Mouse (Mus musculus) embryonic facial prominence, embryonic 15.5 days (tissue): ENCODE data around the gene Crlf1. TPM values are rescaled to one million over a fixed set of nuclear protein-coding genes. Genes with fewer than 3 reads are reported as not detected.

Source experiments
- ATAC-seq: fragments of 200-750 bp; cut with Nextera tagmentation; 2 replicates; pipeline ENCODE4 v1.8.0; 2017; ENCODE audit warnings: low read depth, moderate TSS enrichment; ENCODE audit not compliant: insufficient number of reproducible peaks, low FRiP score, low TSS enrichment
- H3K27ac ChIP-seq: fragments of 300-500 bp; sonication (generic); replicated peaks from 2 replicates; pipeline ENCODE4 v1.5.1; 2015; ENCODE audit warnings: mild to moderate bottlenecking, inconsistent platforms
- H3K27me3 ChIP-seq: fragments of 300-500 bp; sonication (generic); 2 replicates; pipeline ENCODE4 v1.6.1; 2015; ENCODE audit warnings: inconsistent platforms
- H3K36me3 ChIP-seq: fragments of 300-500 bp; sonication (generic); 2 replicates; pipeline ENCODE4 v1.6.1; 2015; ENCODE audit warnings: mild to moderate bottlenecking, inconsistent platforms
- H3K4me1 ChIP-seq: fragments of 300-500 bp; sonication (generic); 2 replicates; pipeline ENCODE4 v1.6.1; 2015; ENCODE audit warnings: inconsistent platforms
- H3K4me2 ChIP-seq: fragments of 300-500 bp; sonication (generic); replicated peaks from 2 replicates; pipeline ENCODE4 v1.6.1; 2015; ENCODE audit warnings: mild to moderate bottlenecking, inconsistent platforms
- H3K4me3 ChIP-seq: fragments of 300-500 bp; sonication (generic); replicated peaks from 2 replicates; pipeline ENCODE4 v1.5.1; 2015; ENCODE audit warnings: mild to moderate bottlenecking, inconsistent platforms
- H3K9ac ChIP-seq: fragments of 300-500 bp; sonication (generic); 2 replicates; pipeline ENCODE4 v1.6.1; 2015; ENCODE audit warnings: inconsistent platforms
- H3K9me3 ChIP-seq: fragments of 300-500 bp; sonication (generic); replicated peaks from 2 replicates; pipeline ENCODE4 v1.6.1; 2016; ENCODE audit warnings: inconsistent platforms
- WGBS: fragments of 180-500 bp; shearing (Covaris S2); methylation state at CpG from one replicate; pipeline ENCODE4 v1.1.7; 2015; 5-methylcytosine and 5-hydroxymethylcytosine counted together
- polyA plus RNA-seq: library from polyadenylated mRNA; unstranded; fragments of >200 nt; fragmentation: Nextera tagmentation; extraction: Ambion mirVana; gene quantifications from 2 replicates; pipeline ENCODE4 v1.2.1, GENCODE M21; 2015

Crlf1 gene
- polyA plus RNA-seq, 1 experiment from 2014 or later = 159 TPM

DNA sequence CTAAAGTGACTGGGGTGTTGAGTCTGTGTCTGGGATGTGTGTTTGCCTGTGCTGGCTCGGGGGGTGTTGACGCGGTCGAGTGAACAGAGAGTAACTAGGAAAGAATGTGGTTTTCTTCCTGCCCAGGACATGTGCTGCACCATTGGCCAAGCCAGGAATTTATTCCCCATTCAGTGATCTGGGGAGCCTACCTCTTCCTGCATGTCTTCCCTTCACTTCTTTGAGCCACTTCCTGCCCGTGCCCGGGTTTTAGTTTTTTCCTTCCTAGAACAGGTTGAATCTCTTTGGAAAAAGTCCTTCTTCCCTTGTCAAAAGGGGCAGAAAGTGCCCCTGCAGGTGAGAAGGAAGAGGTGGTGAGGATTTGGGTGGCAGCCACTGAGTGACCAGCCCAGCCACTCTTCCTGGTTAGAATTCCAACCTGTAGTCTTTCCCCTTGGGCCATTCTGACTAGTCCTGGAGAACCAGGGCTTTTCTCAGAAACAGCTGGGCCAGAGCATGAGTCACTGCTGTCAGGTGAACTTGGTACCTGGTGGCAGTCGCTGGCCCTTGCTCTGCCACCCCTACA, 47.6 kb downstream of the Crlf1 start:
- Histone ChIP-seq H3K36me3 (peaks cover 19% of the 10 kb centered on the region), H3K27me3 (no peaks in the 10 kb centered on the region), H3K4me3 (peak overlapping the region; percentile 91), H3K4me1 (peaks cover 28% of the 10 kb centered on the region), H3K9me3 (no peaks in the 10 kb centered on the region), H3K9ac (peak overlapping the region; percentile 90), H3K27ac (peak overlapping the region; percentile 49; the same call in 1 of the 2 replicates), H3K4me2 (peak overlapping the region; percentile 80)
- ATAC-seq = no peak
- 30% methylated on average over 7 of the region's 7 CpGs for WGBS

DNA sequence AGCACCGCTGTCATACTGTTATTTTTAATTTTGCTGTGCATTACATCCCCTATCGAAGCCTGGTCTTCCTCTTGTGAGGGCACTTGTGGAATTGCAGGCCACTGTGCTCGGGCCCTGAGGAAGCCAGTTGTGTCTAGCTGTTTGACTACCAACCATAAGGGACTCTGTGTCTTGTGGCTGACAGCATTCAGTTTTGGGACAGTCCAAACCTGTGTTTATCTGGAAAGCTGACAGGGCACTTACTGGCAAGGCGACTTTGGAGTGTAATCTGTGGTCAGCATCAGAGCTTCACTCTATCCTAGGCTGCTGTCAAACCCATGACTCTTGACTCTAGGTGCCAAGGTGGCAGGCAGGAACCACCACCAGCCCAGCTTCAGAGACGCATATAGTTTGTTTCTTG, 48.1 kb downstream of the Crlf1 start:
- no peak for ATAC-seq

DNA sequence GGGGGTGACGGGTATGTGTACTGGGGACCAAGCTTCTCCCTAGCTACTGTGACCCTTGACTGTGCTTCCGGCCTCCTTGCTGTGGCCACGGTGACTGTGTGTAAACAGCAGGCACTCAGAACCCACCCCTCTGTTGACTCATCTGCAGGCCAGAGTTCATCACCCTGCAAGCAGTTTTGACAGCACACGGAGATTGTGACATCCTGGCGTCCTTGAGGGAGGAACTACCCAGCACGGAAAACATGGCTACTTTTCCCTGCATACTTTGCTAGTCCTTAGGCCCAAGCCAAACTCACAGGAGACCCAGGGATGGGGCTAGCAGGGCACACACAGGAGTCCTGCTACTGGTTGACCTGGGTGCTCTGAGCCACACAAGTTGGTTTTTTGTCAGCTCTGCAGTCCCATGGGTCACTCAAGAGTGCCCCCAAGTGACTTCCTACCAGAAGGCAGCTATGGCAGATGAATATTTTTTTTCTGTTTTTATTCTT, 51.3 kb downstream of the Crlf1 start:
- 63% methylated on average over 6 of the region's 6 CpGs for WGBS
- Histone ChIP-seq H3K27ac (no peak overlapping the region), H3K9me3 (no peaks in the 10 kb centered on the region), H3K4me3 (no peak overlapping the region), H3K9ac (no peak overlapping the region), H3K27me3 (no peaks in the 10 kb centered on the region), H3K4me2 (no peak overlapping the region), H3K4me1 (peaks cover 24% of the 10 kb centered on the region), H3K36me3 (no peaks in the 10 kb centered on the region)
- ATAC-seq = no peak

More for the DNA sequence above, 48.1 kb downstream of the Crlf1 start:
- Histone ChIP-seq H3K4me1 (peaks cover 28% of the 10 kb centered on the region), H3K9me3 (no peaks in the 10 kb centered on the region), H3K9ac (0 out of 2 replicates have a peak overlapping the region, but pooled peaks have one; percentile 90), H3K36me3 (peaks cover 14% of the 10 kb centered on the region), H3K4me3 (peak overlapping the region; percentile 91), H3K27me3 (no peaks in the 10 kb centered on the region), H3K4me2 (peak overlapping the region; percentile 80), H3K27ac (peak overlapping the region; percentile 49; the same call in 1 of the 2 replicates)
- WGBS = 81% methylated on average over 5 of the region's 5 CpGs

DNA sequence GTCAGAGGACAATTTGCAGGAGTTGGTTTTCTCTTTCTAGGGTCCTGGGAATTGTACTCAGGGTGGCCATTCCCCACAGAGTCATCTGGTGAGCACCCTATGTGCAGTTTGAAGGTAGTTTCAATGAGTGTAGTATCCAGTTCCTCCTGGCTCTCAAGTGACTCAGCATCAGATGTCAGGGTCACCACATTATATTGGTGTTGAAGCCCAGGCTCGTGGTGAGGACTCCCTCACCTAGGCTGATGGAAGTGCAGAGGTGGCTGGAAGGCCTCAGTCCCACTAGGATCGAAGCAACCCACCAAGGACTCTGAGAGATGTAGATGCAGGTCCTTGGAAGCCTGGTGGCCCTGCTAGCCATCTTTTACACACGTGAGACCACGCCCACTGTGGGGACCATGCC, 53.5 kb downstream of the Crlf1 start:
- ATAC-seq = no peak
- H3K9ac ChIP-seq = no peak overlapping the region
- H3K27ac ChIP-seq = no peak overlapping the region
- H3K9me3 ChIP-seq = no peaks in the 10 kb centered on the region
- H3K27me3 ChIP-seq = no peaks in the 10 kb centered on the region
- WGBS = 83% methylated on average over 4 of the region's 4 CpGs
- H3K4me3 ChIP-seq = no peak overlapping the region
- H3K4me2 ChIP-seq = no peak overlapping the region
- no peaks in the 10 kb centered on the region for H3K36me3 ChIP-seq
- peaks cover 14% of the 10 kb centered on the region for H3K4me1 ChIP-seq

DNA sequence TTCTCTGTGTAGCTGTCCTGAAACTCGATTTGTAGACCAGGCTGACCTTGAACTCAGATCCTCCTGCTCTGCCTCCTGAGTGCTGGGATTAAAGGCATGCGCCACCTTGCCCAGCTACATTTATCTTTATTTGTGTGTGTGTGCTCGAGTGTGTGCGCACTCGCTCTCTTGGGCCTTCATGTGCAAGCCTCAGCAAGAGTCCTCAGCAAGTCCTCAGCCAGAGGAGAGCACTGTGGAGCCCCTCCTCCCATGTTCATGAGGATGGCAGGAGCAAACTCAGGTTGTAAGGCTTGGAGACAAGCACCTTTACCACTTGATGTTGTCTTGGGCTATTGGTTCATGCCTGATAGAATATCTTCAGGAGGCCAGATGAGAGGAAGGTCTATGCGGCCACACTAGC, 54.8 kb downstream of the Crlf1 start:
- Histone ChIP-seq H3K27ac (no peak overlapping the region), H3K4me2 (no peak overlapping the region), H3K9me3 (no peaks in the 10 kb centered on the region), H3K36me3 (no peaks in the 10 kb centered on the region), H3K27me3 (no peaks in the 10 kb centered on the region), H3K9ac (no peak overlapping the region), H3K4me3 (no peak overlapping the region), H3K4me1 (peaks cover 15% of the 10 kb centered on the region)
- 86% methylated on average over 6 of the region's 6 CpGs for WGBS
- ATAC-seq = no peak

DNA sequence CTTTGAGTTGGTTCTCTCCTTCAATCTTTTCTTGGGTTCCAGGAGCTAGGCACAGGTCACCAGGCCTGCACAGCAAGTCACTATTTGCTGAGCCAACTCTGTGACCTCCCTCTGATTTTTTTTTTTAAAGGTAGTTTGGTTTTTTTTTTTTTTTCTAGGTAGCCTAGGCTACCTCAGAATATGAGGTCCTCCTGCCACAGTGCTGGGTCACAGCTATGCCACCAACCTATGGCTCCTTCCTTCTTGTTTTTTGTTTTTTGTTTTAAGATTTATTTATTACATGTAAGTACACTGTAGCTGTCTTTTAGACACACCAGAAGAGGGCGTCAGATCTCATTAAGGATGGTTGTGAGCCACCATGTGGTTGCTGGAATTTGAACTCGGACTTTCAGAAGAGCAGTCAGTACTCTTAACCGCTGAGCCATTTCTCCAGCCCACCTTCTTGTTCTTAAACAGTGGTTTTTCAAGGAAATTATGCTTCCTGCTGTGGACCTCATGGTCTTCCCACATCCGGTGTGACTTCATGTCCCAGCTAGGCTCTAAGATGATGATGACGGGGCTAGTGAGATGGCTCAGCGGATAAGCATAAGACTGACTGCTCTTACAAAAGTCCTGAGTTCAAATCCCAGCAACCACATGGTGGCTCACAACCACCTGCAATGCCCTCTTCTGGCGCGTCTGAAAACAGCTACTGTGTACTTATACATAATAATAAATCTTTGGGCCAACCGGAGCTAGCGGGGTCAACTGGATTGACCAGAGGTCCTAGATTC, 56.6 kb downstream of the Crlf1 start:
- Histone ChIP-seq H3K4me3 (no peak overlapping the region), H3K9ac (no peak overlapping the region), H3K4me1 (peaks cover 22% of the 10 kb centered on the region), H3K4me2 (no peak overlapping the region), H3K27ac (no peak overlapping the region), H3K27me3 (no peaks in the 10 kb centered on the region), H3K36me3 (no peaks in the 10 kb centered on the region), H3K9me3 (no peaks in the 10 kb centered on the region)
- ATAC-seq = no peak
- WGBS = 91% methylated on average over 10 of the region's 10 CpGs

DNA sequence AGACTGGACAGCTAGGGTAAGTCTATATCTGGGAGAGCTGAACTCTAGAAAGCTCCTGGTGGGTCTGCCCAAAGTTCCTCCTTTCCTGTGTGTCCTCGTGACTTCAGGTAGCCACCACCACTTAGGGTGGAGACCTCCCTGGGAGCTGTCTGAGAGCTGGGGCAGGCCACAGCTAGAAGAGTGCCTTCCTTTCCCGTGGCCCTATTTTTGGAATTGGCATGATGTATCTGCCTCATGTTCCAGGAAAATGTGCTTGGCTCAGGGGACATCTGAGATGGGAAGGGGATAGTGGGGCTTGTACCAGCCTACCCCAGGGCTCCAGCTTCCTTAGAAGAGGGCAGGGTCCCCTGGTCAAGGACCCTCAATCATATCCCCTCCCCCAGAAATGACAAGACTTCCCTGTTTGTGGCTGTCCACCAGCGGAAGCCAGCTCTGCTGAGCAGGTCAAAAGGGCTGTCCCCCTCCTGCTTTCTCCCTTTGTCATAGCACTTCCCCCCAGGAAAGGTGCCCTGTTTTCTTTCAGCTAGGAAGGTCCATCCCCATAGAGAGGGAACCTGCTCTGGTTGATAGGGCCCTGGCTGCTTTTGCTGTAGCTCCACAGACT, 58.7 kb downstream of the Crlf1 start:
- Histone ChIP-seq H3K4me2 (no peak overlapping the region), H3K4me3 (no peak overlapping the region), H3K4me1 (peaks cover 22% of the 10 kb centered on the region), H3K27me3 (no peaks in the 10 kb centered on the region), H3K36me3 (no peaks in the 10 kb centered on the region), H3K27ac (no peak overlapping the region), H3K9me3 (no peaks in the 10 kb centered on the region), H3K9ac (no peak overlapping the region)
- WGBS = 63% methylated on average over 3 of the region's 3 CpGs
- ATAC-seq = no peak

DNA sequence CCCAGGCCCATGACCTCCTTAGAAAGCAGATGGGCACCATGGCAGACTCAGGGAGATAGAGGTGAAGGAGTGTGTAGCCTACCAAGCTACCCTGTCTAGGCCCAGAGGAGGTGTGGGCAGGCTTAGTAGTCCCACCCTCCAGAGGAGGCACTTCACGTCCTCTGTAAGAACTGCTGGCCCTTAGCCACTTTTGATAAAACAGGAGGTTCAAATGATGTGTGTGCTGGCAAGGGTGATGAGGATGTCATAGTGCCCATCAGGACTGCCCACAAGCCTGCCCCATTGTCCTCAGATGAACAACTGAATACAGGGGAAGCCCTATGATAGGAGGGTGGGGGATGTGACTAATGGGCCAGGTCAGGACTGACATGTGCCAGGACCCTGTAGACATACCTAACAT, 59.9 kb downstream of the Crlf1 start:
- Histone ChIP-seq H3K4me3 (no peak overlapping the region), H3K4me1 (peaks cover 22% of the 10 kb centered on the region; the same call in 1 of the 2 replicates), H3K36me3 (no peaks in the 10 kb centered on the region), H3K9me3 (no peaks in the 10 kb centered on the region), H3K27ac (no peak overlapping the region), H3K4me2 (no peak overlapping the region), H3K27me3 (no peaks in the 10 kb centered on the region), H3K9ac (no peak overlapping the region)
- ATAC-seq = 0 out of 2 replicates have a peak, but pooled peaks have one; percentile 15
- 57% methylated on average over 1 of the region's 1 CpGs for WGBS

Other genes with a start within 250 kb of the Crlf1 start
- gene Homer3, start 210.3 kb upstream of the Crlf1 start, polyA plus RNA-seq = 43.2 and 49.4 TPM in 2 replicates
- gene Ddx49, start 190.7 kb upstream of the Crlf1 start, polyA plus RNA-seq = 50.2 and 52.1 TPM in 2 replicates
- 377 and 397 TPM in 2 replicates for gene Cope, start 190.6 kb upstream of the Crlf1 start, polyA plus RNA-seq
- 8.9 and 9.3 TPM in 2 replicates for gene Cers1, start 177.4 kb upstream of the Crlf1 start, polyA plus RNA-seq
- gene Gdf1, start 163.3 kb upstream of the Crlf1 start, polyA plus RNA-seq = 1.7 and 2.6 TPM in 2 replicates
- 18.6 and 21.2 TPM in 2 replicates for gene Upf1, start 139.9 kb upstream of the Crlf1 start, polyA plus RNA-seq
- 5.1 and 7.3 TPM in 2 replicates for gene Comp, start 119.6 kb upstream of the Crlf1 start, polyA plus RNA-seq
- gene Crtc1, start 53.6 kb upstream of the Crlf1 start, polyA plus RNA-seq = 24.0 and 24.4 TPM in 2 replicates
- 27.6 and 28.1 TPM in 2 replicates for gene Klhl26, start 16.2 kb upstream of the Crlf1 start, polyA plus RNA-seq
- gene Tmem59l, start 5.8 kb upstream of the Crlf1 start, polyA plus RNA-seq = 16.5 and 18.7 TPM in 2 replicates
- gene Rex1bd, start 13.6 kb downstream of the Crlf1 start, polyA plus RNA-seq = 155 and 174 TPM in 2 replicates
- 940 and 1,016 TPM in 2 replicates for gene Uba52, start 17.6 kb downstream of the Crlf1 start, polyA plus RNA-seq
- 310 and 324 TPM in 2 replicates for gene Fkbp8, start 34.6 kb downstream of the Crlf1 start, polyA plus RNA-seq
- 57.7 and 59.1 TPM in 2 replicates for gene Kxd1, start 34.8 kb downstream of the Crlf1 start, polyA plus RNA-seq
- gene Ell, start 46.3 kb downstream of the Crlf1 start, polyA plus RNA-seq = 19.6 and 22.7 TPM in 2 replicates
- gene Isyna1, start 101.2 kb downstream of the Crlf1 start, polyA plus RNA-seq = 139 and 143 TPM in 2 replicates
- 127 and 130 TPM in 2 replicates for gene Ssbp4, start 115.7 kb downstream of the Crlf1 start, polyA plus RNA-seq
- 2.9 and 4.0 TPM in 2 replicates for gene Lrrc25, start 123.0 kb downstream of the Crlf1 start, polyA plus RNA-seq
- 0.16 TPM in 2 replicates for gene Gdf15, start 139.3 kb downstream of the Crlf1 start, polyA plus RNA-seq
- 52.1 and 56.6 TPM in 2 replicates for gene Pgpep1, start 167.2 kb downstream of the Crlf1 start, polyA plus RNA-seq
- 243 and 244 TPM in 2 replicates for gene Lsm4, start 180.1 kb downstream of the Crlf1 start, polyA plus RNA-seq
- gene Jund, start 205.8 kb downstream of the Crlf1 start, polyA plus RNA-seq = 97.7 and 99.6 TPM in 2 replicates
- 0.03 and 0.04 TPM in 2 replicates for gene Iqcn, start 210.3 kb downstream of the Crlf1 start, polyA plus RNA-seq
- gene Gm3336, start 225.4 kb downstream of the Crlf1 start, polyA plus RNA-seq = not detected in 2 replicates
- gene Pde4c, start 230.6 kb downstream of the Crlf1 start, polyA plus RNA-seq = 0.16 and 0.29 TPM in 2 replicates